Mouse (Mus musculus) T-cell, adult 2 months (primary cell): Measurements from ENCODE around the gene Ccdc97.

Source experiments
- DNase-seq: peaks from one replicate; pipeline ENCODE4 v3.0.0; 2022; ENCODE audit warnings: low spot score

Ccdc97 gene

DNA sequence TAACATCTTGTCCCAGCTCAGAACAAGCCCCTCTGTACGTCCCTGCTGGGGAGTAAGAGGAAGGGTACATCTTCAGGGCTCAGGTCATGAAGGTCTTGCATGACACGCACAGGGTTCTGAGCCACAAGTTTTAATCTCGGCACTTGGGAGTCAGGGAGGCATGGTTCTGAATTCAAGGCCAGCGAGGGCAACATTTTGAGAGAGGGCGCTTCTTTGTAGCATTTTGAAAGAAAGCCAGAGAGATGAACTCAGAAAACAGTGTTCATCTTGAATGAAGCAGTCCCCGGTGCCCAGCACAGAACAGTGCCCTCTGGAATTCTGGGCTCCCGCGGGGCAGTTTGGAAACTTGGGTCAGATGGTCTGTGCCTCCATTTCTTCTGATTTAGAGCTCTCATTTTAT is 52.5 kb downstream of the Ccdc97 start:
- DNase-seq: no peak
